Mouse (Mus musculus): ENCODE results near the gene Olfr143. TPM values are rescaled to one million over a fixed set of nuclear protein-coding genes. Genes with fewer than 3 reads are reported as not detected.

Gene Olfr143
- not detected for total RNA-seq (2021)
- long read RNA-seq, experiment 1: 0 reads
- long read RNA-seq, experiment 2: 0 reads

- DNase-seq: no peak
Observed at GRCm38 (mm10) chr9:38252474-38252873, at the start of gene Olfr143. Gene Olfr143, plus strand, starts transcription at chr9:38252774.

- no peak for DNase-seq
Observed at GRCm38 (mm10) chr9:38208065-38208464, 44.5 kb upstream of the Olfr143 start, which contains the start of gene Olfr893. Gene Olfr893, plus strand, starts transcription at chr9:38208365.

GRCm38 (mm10) chr9:38217755-38218154 lies 34.8 kb upstream of the Olfr143 start, which contains the start of gene Olfr894:
Gene Olfr894, plus strand, starts transcription at chr9:38218055.
- DNase-seq: no peak

GRCm38 (mm10) chr9:38267551-38267950 lies 15.0 kb downstream of the Olfr143 start, which contains the start of gene Olfr895:
Gene Olfr895, plus strand, starts transcription at chr9:38267851.
- no peak for DNase-seq

GRCm38 (mm10) chr9:38290807-38291206 lies 38.2 kb downstream of the Olfr143 start, which contains the start of gene Olfr896-ps1:
Gene Olfr896-ps1, plus strand, starts transcription at chr9:38291107.
- DNase-seq: no peak

Other genes with a start within 250 kb of the Olfr143 start
- not detected for gene Olfr883, start 227.0 kb upstream of the Olfr143 start, total RNA-seq (2021)
- gene Olfr884, start 206.2 kb upstream of the Olfr143 start, total RNA-seq (2021): not detected
- gene Olfr885, start 191.5 kb upstream of the Olfr143 start, total RNA-seq (2021): not detected
- gene Olfr887, start 168.7 kb upstream of the Olfr143 start, total RNA-seq (2021): not detected
- not detected for gene Olfr888, start 144.6 kb upstream of the Olfr143 start, total RNA-seq (2021)
- gene Olfr889, start 137.6 kb upstream of the Olfr143 start, total RNA-seq (2021): under 1 TPM; 0.13 to 0.66 TPM
- not detected for gene Olfr890, start 110.3 kb upstream of the Olfr143 start, total RNA-seq (2021)
- gene Olfr891, start 72.0 kb upstream of the Olfr143 start, total RNA-seq (2021): not detected
- gene Olfr893, start 44.4 kb upstream of the Olfr143 start, total RNA-seq (2021): not detected
- gene Olfr894, start 34.7 kb upstream of the Olfr143 start, total RNA-seq (2021): not detected
- not detected for gene Olfr895, start 15.1 kb downstream of the Olfr143 start, total RNA-seq (2021)
- gene Olfr896-ps1, start 38.3 kb downstream of the Olfr143 start, total RNA-seq (2021): not detected
- gene Olfr25, start 76.3 kb downstream of the Olfr143 start, total RNA-seq (2021): not detected
- not detected for gene Olfr898, start 95.6 kb downstream of the Olfr143 start, total RNA-seq (2021)
- gene Olfr250, start 114.1 kb downstream of the Olfr143 start, total RNA-seq (2021): not detected
- gene Olfr251, start 124.3 kb downstream of the Olfr143 start, total RNA-seq (2021): not detected
- not detected for gene Olfr147, start 148.9 kb downstream of the Olfr143 start, total RNA-seq (2021)
- not detected for gene Olfr901, start 176.7 kb downstream of the Olfr143 start, total RNA-seq (2021)
- not detected for gene Olfr902, start 194.9 kb downstream of the Olfr143 start, total RNA-seq (2021)
- gene Olfr904, start 210.4 kb downstream of the Olfr143 start, total RNA-seq (2021): not detected
- under 1 TPM in 1 of 2 experiments, not detected in 1; 0.13 TPM for gene Olfr905, start 218.3 kb downstream of the Olfr143 start, total RNA-seq (2021)
- not detected for gene Olfr906, start 234.3 kb downstream of the Olfr143 start, total RNA-seq (2021)
- not detected for gene Olfr907, start 243.0 kb downstream of the Olfr143 start, total RNA-seq (2021)

All from adrenal gland, postnatal 36 days (tissue).